In the genomic region with DNA sequence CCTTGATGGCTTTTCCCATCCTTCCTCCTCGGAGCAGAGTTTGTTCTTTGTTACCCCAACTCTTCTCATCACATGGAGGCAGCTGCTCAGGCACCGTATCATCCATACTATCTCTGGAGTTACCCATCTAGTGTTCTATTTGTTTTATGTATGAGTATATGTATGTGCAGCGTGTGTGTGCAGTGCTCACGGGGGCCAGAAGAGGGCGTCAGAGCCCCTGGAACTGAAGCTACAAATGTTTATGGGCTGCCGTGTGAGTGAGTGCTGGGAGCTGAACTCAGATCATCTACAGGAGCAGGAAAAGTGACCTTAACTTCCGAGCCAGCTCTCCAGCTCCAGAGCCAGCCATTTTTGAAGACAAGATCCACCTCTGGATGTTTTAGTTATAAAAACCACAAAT, we compare ENCODE assay signal across 14 mouse cellular contexts.
"Had no signal": no experiment of that assay in that cellular context is flagged by ENCODE, and none has a peak within 500 bp of the region (broad histone marks: within the 10 kb centered on the region; RNA-seq: fewer than 3 reads in every experiment).

No protein-coding gene starts in this region.

- DNase-seq: kidney, adult 11 months; kidney, adult 9 months; kidney, postnatal 10 days; kidney, postnatal 4 days; liver; right cerebral cortex, adult 18-20 months; right cerebral cortex, postnatal 25 days; thymus, adult 2 months; thymus, postnatal 25 days had no signal

- H3K4me3 ChIP-seq: layer of hippocampus, adult 2 months; limb, embryonic 12.5 days; midbrain, embryonic 12.5 days had no signal

- H3K27ac ChIP-seq: layer of hippocampus, adult 2 months; limb, embryonic 12.5 days; midbrain, embryonic 12.5 days; stomach, postnatal 0 days had no signal

- H3K9me3 ChIP-seq: midbrain, embryonic 12.5 days had no signal

- H3K36me3 ChIP-seq: limb, embryonic 12.5 days; midbrain, embryonic 12.5 days had no signal

- ATAC-seq: midbrain, embryonic 16.5 days had no signal

- H3K9ac ChIP-seq: limb, embryonic 12.5 days; midbrain, embryonic 12.5 days had no signal

- H3K4me2 ChIP-seq: limb, embryonic 12.5 days had no signal
